Mouse (Mus musculus) layer of hippocampus, postnatal 25 days (tissue): Measurements from ENCODE around the gene Rpn1. TPM values are rescaled to one million over a fixed set of nuclear protein-coding genes. Genes with fewer than 3 reads are reported as not detected.
"Not testable (repeated sequence)": the region's sequence is repeated elsewhere in the genome, so short reads cannot be mapped to it uniquely, and the experiment has no call there.

ENCODE experiments used
- DNase-seq, 2 experiments: peaks; one replicate each; pipeline ENCODE4 v3.0.0; 2022; ENCODE audit warnings: mixed read lengths in 2 of 2, low spot score in 1 of 2; ENCODE audit errors: extremely low spot score in 1 of 2
- total RNA-seq, 2 experiments: library from RNA; stranded (reverse); gene quantifications; 2 replicates each; pipeline ENCODE4 v1.2.3; 2021

Gene Rpn1
- total RNA-seq, 2 experiments from 2014 or later, result 166 to 175 TPM

- no peak for DNase-seq
These were observed 32.3 kb downstream of the Rpn1 start for GRCm38 (mm10) chr6:88116347-88117183.

- no peak for DNase-seq
These were observed 32.9 kb downstream of the Rpn1 start for GRCm38 (mm10) chr6:88117184-88117575.

- DNase-seq, result no peak
These were observed 35.0 kb downstream of the Rpn1 start for GRCm38 (mm10) chr6:88119309-88119708.

GRCm38 (mm10) chr6:88120813-88121212 lies 36.5 kb downstream of the Rpn1 start:
- DNase-seq, result no peak

- DNase-seq, result no peak
These were observed 37.5 kb downstream of the Rpn1 start for GRCm38 (mm10) chr6:88121781-88122180.

- no peak for DNase-seq
These were observed 39.0 kb downstream of the Rpn1 start for GRCm38 (mm10) chr6:88123150-88123857.

GRCm38 (mm10) chr6:88123858-88124261 lies 39.6 kb downstream of the Rpn1 start:
- DNase-seq, result peak; percentile 29 to 43

DNA sequence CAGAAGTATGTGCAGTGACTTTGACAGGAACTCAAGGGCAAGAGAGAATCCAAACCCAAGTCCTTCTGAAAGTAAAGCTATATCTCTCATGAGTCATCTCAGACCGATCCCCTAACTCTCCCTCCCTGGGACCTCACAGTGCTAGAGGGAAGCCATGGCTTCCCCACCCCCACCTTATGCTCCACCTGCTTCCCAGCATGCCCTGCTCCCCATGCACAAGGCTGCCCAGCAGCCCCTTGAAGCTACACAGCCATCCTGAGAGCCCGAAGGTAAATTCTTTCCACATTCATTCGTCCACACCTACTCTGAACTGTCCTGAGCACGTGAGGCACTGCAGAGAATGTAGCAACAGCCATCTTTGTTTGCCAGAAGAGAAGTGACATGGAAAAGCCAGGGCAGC lies 40.3 kb downstream of the Rpn1 start:
- no peak for DNase-seq

GRCm38 (mm10) chr6:88125815-88126214 lies 41.5 kb downstream of the Rpn1 start:
- DNase-seq, result not testable (repeated sequence)

DNA sequence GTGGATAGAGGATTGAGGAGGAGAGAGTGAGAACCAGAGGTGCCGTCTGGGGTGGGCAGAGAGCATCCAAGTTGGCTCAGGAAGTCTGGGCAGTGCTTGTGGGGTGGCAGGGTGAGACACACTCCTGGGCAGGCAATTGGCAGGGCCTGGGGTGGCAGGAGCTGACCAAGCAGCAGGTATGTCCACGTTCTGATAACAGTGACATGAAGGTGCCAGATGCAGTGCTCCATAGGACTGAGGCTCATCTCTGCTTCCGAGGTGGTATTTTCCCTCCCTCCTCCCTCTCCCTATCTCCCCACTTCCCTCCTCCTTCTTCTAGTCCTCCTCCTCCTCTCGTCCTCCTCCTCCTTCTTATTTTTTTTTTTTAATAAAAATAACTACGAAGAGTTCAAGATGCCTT lies 47.2 kb downstream of the Rpn1 start:
- DNase-seq, result no peak

GRCm38 (mm10) chr6:88132051-88132450 lies 47.8 kb downstream of the Rpn1 start:
- DNase-seq, result no peak

GRCm38 (mm10) chr6:88133061-88133460 lies 48.8 kb downstream of the Rpn1 start:
- no peak for DNase-seq

- DNase-seq, result no peak
These were observed 49.6 kb downstream of the Rpn1 start for GRCm38 (mm10) chr6:88133878-88134277.

DNA sequence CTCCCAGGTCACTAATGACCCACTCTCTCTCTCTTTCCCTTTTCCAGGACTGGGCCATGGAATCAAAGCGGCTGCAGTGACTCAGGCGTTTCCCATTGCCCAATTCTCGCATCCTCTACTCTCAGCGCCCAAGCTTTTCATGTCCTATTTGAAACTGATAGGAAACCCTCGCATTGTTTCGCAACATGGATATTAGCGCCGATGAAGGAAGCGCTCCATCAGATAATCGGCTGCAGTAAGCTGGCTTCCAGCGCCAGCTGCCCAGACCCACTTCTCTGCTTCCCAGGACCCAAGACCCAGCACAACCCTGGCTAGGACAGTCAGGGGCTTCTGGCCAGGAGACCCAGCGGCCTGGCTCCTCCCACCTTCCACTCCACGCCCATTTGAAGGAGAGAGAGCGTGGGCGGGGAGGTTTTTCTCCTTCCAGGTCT lies 51.9 kb downstream of the Rpn1 start:
- no peak for DNase-seq

- no peak for DNase-seq
These were observed 54.2 kb downstream of the Rpn1 start for GRCm38 (mm10) chr6:88138485-88138884.

DNA sequence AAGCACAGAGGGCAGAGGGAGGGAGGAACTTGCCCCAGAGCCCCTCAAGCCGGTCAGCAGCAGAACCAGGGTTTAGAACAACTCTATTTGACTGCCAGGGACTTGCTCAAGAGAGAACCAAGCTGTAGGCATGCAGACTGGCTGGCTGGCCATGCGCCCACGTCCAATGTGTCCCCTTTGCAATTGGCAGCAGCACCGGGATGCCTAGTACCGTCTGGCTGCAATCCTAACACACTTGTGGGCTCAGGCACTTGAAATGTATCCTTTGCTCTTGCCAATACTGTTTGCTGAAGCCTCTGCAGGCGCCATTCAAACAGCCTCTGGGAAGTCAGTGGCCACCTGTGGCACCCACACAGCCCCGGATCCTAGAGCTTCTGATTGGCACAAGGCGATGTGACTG lies 56.0 kb downstream of the Rpn1 start:
- DNase-seq, result peak; percentile 58 to 68

GRCm38 (mm10) chr6:88145793-88146192 lies 61.5 kb downstream of the Rpn1 start:
- no peak for DNase-seq

GRCm38 (mm10) chr6:88146576-88146975 lies 62.3 kb downstream of the Rpn1 start:
- no peak for DNase-seq

- DNase-seq, result no peak
These were observed 63.2 kb downstream of the Rpn1 start for GRCm38 (mm10) chr6:88147411-88148003.

DNA sequence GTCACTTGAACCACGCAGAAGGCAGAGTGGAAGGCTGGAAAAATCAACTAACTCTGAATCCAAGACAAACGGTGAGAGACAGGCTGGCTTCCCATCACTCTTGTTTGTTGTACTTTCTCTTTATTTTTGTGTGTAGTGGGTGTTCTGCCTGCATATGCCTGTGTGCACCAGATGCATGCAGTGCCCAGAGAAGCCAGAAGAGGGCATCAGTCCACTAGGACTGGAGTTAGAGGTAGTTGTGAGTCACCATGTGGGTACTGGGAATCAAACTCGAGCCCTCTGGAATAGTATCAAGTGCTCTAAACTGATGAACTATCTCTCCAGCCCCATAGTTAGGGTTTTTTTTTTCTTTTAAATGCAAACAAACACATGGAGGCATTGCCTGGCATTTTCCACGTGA lies 67.1 kb downstream of the Rpn1 start:
- DNase-seq, result no peak

- DNase-seq, result no peak
These were observed 67.9 kb downstream of the Rpn1 start for GRCm38 (mm10) chr6:88152127-88152705.
